Mouse (Mus musculus): ENCODE results near the gene Odf3l2.

Gene Odf3l2

GRCm38 (mm10) chr10:79645711-79646110 is at the start of gene Odf3l2:
Gene Odf3l2, minus strand, starts transcription at chr10:79645738.
- no peak for DNase-seq (ENCODE audit: low spot score)

GRCm38 (mm10) chr10:79694379-79694655 is 48.8 kb upstream of the Odf3l2 start:
- DNase-seq (ENCODE audit: low spot score): no peak

GRCm38 (mm10) chr10:79693580-79694378 is 48.2 kb upstream of the Odf3l2 start:
- no peak for DNase-seq (ENCODE audit: low spot score)

- no peak for DNase-seq (ENCODE audit: low spot score)
These were observed 46.5 kb upstream of the Odf3l2 start for GRCm38 (mm10) chr10:79691986-79692548.

GRCm38 (mm10) chr10:79689178-79689577 is 43.6 kb upstream of the Odf3l2 start:
- DNase-seq (ENCODE audit: low spot score): no peak

GRCm38 (mm10) chr10:79688720-79689119 is 43.2 kb upstream of the Odf3l2 start, which contains the start of gene Gzmm:
Gene Gzmm, plus strand, starts transcription at chr10:79689020.
- no peak for DNase-seq (ENCODE audit: low spot score)

- DNase-seq (ENCODE audit: low spot score): no peak
These were observed 42.0 kb upstream of the Odf3l2 start for GRCm38 (mm10) chr10:79687513-79687912.

- no peak for DNase-seq (ENCODE audit: low spot score)
These were observed 41.2 kb upstream of the Odf3l2 start for GRCm38 (mm10) chr10:79686691-79687090.

- DNase-seq (ENCODE audit: low spot score): no peak
These were observed 40.7 kb upstream of the Odf3l2 start for GRCm38 (mm10) chr10:79686219-79686618.

- no peak for DNase-seq (ENCODE audit: low spot score)
These were observed 39.4 kb upstream of the Odf3l2 start for GRCm38 (mm10) chr10:79684770-79685600.

- DNase-seq (ENCODE audit: low spot score): no peak
These were observed 38.4 kb upstream of the Odf3l2 start for GRCm38 (mm10) chr10:79683726-79684640.

GRCm38 (mm10) chr10:79682916-79683582 is 37.5 kb upstream of the Odf3l2 start:
- DNase-seq (ENCODE audit: low spot score): peak; percentile 60

GRCm38 (mm10) chr10:79682551-79682915 is 37.0 kb upstream of the Odf3l2 start:
- no peak for DNase-seq (ENCODE audit: low spot score)

- peak; percentile 99 for DNase-seq (ENCODE audit: low spot score)
These were observed 36.2 kb upstream of the Odf3l2 start, which contains the start of gene Cdc34 for GRCm38 (mm10) chr10:79681591-79682245. Gene Cdc34, plus strand, starts transcription at chr10:79682195.

- no peak for DNase-seq (ENCODE audit: low spot score)
These were observed 35.3 kb upstream of the Odf3l2 start for GRCm38 (mm10) chr10:79680606-79681495.

- DNase-seq (ENCODE audit: low spot score): no peak
These were observed 30.0 kb upstream of the Odf3l2 start for GRCm38 (mm10) chr10:79675346-79676035.

GRCm38 (mm10) chr10:79673054-79673453 is 27.5 kb upstream of the Odf3l2 start:
- DNase-seq (ENCODE audit: low spot score): no peak

- DNase-seq (ENCODE audit: low spot score): no peak
These were observed 26.5 kb upstream of the Odf3l2 start for GRCm38 (mm10) chr10:79672088-79672455.
